Mouse (Mus musculus) ES-E14 (cell line): Measurements from ENCODE around the gene Vegfa. TPM values are rescaled to one million over a fixed set of nuclear protein-coding genes. Genes with fewer than 3 reads are reported as not detected.

Source experiments
- DNase-seq: peaks from one replicate; pipeline ENCODE4 v3.0.0-alpha.2; 2013; ENCODE audit warnings: low read depth, low spot score
- H3K27ac ChIP-seq: 2 replicates; pipeline ENCODE4 v1.5.1; 2012; ENCODE audit warnings: low read depth, mild to moderate bottlenecking, low read length, moderate library complexity, mixed read lengths; ENCODE audit not compliant: poor library complexity, insufficient read depth, severe bottlenecking
- H3K36me3 ChIP-seq: 2 replicates; pipeline ENCODE4 v1.6.1; 2012; ENCODE audit warnings: mild to moderate bottlenecking, low read length, moderate library complexity, mixed read lengths; ENCODE audit not compliant: control insufficient read depth, poor library complexity, insufficient read depth, severe bottlenecking
- H3K4me1 ChIP-seq, 2 experiments: fragments of 150-350 bp in 1 of 2; sonication (generic) in 1 of 2; 2 replicates each; pipeline ENCODE4 v1.6.1; 2012; ENCODE audit warnings: low read length in 2 of 2, mild to moderate bottlenecking in 1 of 2, mixed read lengths in 1 of 2; ENCODE audit not compliant: control insufficient read depth in 2 of 2, insufficient read depth in 2 of 2, poor library complexity in 1 of 2
- H3K4me3 ChIP-seq, 2 experiments: fragments of 150-350 bp in 1 of 2; sonication (generic) in 1 of 2; 2 replicates each; pipeline ENCODE4 v1.5.1; 2012; ENCODE audit warnings: low read length in 2 of 2, low read depth in 1 of 2, mild to moderate bottlenecking in 1 of 2, mixed read lengths in 1 of 2; ENCODE audit not compliant: insufficient read depth in 1 of 2, poor library complexity in 1 of 2, severe bottlenecking in 1 of 2
- H3K9ac ChIP-seq: 2 replicates; pipeline ENCODE4 v1.6.1; 2012; ENCODE audit warnings: low read depth, mild to moderate bottlenecking, low read length, mixed read lengths; ENCODE audit not compliant: poor library complexity, insufficient read depth, severe bottlenecking
- H3K9me3 ChIP-seq: fragments of 150-350 bp; sonication (generic); 2 replicates; pipeline ENCODE4 v1.6.1; 2012; ENCODE audit warnings: low read depth, mild to moderate bottlenecking, low read length; ENCODE audit not compliant: control insufficient read depth, insufficient read depth
- CHD2 ChIP-seq: IDR thresholded peaks from 2 replicates; pipeline ENCODE4 v1.6.1; 2014; ENCODE audit warnings: mild to moderate bottlenecking, low read depth, low read length, inconsistent platforms
- HCFC1 ChIP-seq: IDR thresholded peaks from 2 replicates; pipeline ENCODE4 v1.6.1; 2012; ENCODE audit warnings: low read length, inconsistent platforms, borderline replicate concordance; ENCODE audit not compliant: insufficient read depth
- MAFK ChIP-seq: IDR thresholded peaks from 2 replicates; pipeline ENCODE4 v1.6.1; 2014; ENCODE audit warnings: mild to moderate bottlenecking, low read depth, low read length, inconsistent platforms; ENCODE audit not compliant: insufficient read depth
- ZC3H11A ChIP-seq: IDR thresholded peaks from 2 replicates; pipeline ENCODE4 v1.6.1; 2012; ENCODE audit warnings: low read depth, mild to moderate bottlenecking, inconsistent platforms, low read length, borderline replicate concordance
- ZNF384 ChIP-seq: IDR thresholded peaks from 2 replicates; pipeline ENCODE4 v1.6.1; 2012; ENCODE audit warnings: low read depth, low read length, inconsistent platforms
- in situ Hi-C, 2 experiments: fragments of 600-800 bp; cut with MboI; formaldehyde crosslinking; loops; one replicate each; pipeline ENCODE4 v1.15.1; 2025; ENCODE audit warnings: low sequenced_read_pairs in 2 of 2, inconsistent platforms in 1 of 2; ENCODE audit not compliant: unreplicated experiment in 2 of 2
- total RNA-seq: library from RNA; depleted of rRNA; stranded (reverse); fragments of 300-350 nt; gene quantifications from 2 replicates; pipeline ENCODE4 v1.2.3, GENCODE M21; 2012

The Vegfa gene
- total RNA-seq, 1 experiment = 53.0 TPM

DNA sequence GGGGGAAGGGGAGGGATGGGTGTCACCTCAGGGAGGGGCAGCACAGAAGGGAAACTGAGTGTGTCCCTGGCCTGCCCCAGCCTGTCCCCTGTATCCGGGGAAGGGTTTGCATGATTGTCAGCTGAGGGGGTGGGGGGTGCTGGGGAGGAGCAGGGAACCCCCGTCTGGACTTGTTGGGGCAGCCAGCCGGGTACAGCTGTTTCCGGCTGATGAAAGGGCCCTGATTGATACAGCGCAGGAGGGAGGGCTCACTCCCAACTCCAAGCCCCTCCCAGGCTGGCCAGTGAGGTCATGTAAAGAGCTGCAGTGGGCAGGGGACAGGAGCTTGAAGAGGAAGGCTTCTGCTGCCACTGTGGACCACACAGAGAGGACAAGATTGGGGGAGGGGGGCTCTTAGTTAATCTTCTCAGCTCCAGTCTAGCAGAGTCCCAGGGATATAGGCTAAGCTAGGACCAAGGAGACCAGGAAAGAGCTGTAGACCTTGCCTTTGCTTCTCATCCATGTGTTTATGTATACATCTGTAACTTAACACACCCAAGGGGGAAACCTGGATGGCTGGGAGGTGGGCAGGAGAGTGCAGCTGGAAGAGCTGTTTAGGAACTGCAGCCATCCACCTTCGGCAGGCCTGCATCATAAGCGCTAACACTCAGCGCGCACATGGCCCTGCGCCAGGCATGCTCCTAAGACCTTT, 31.3 kb upstream of the Vegfa start:
- Histone ChIP-seq H3K9ac (no peak overlapping the region), H3K4me3 (no peak overlapping the region)

DNA sequence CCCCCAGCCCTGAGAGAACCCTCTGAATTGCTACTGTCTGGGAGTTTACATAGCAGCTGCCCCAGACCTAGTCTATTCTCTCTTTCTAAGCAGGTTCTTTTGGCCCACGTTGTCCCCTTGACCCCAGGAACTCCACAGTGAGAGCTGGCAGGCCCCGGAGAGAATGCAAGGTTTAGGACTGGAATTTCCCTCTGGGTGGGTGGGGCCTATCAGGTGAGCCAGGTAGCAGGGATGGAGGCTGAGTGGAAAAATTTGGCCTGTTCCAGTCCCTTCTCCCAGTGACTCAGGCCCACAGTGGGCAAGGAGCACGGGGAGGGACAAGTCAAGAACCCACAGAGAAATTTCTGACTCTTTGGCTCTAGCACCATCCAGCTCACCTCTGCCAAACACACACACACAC, 28.1 kb upstream of the Vegfa start:
- Histone ChIP-seq H3K27ac (no peak overlapping the region), H3K36me3 (no peaks in the 10 kb centered on the region), H3K9ac (no peak overlapping the region), H3K4me3 (no peak overlapping the region), H3K9me3 (no peaks in the 10 kb centered on the region), H3K4me1 (peaks cover 6 to 8% of the 10 kb centered on the region in 2 experiments; a peak in 3 of 4 replicates)
- in situ Hi-C loops = no loop called here
- no peak for TF ChIP-seq HCFC1
- TF ChIP-seq CHD2 = no peak
- no peak for TF ChIP-seq MAFK
- no peak for TF ChIP-seq ZNF384
- TF ChIP-seq ZC3H11A = no peak
- DNase-seq = no peak

More for the DNA sequence above, 31.3 kb upstream of the Vegfa start:
- TF ChIP-seq ZC3H11A (no peak), ZNF384 (no peak), MAFK (no peak), CHD2 (no peak)
- in situ Hi-C loops = no loop called here
- no peak overlapping the region for H3K27ac ChIP-seq
- H3K36me3 ChIP-seq = no peaks in the 10 kb centered on the region
- peaks cover 6 to 8% of the 10 kb centered on the region in 2 experiments; a peak in 3 of 4 replicates for H3K4me1 ChIP-seq
- DNase-seq = no peak
- no peaks in the 10 kb centered on the region for H3K9me3 ChIP-seq

GRCm38 (mm10) chr17:46059226-46059825, 27.2 kb upstream of the Vegfa start:
- Histone ChIP-seq H3K36me3 (no peaks in the 10 kb centered on the region), H3K4me1 (peaks cover 6 to 8% of the 10 kb centered on the region in 2 experiments; a peak in 3 of 4 replicates), H3K9me3 (no peaks in the 10 kb centered on the region), H3K27ac (no peak overlapping the region; the same call in 1 of the 2 replicates), H3K4me3 (no peak overlapping the region), H3K9ac (no peak overlapping the region)
- DNase-seq = no peak
- in situ Hi-C loops = no loop called here
- no peak for TF ChIP-seq ZC3H11A
- no peak for TF ChIP-seq CHD2
- no peak for TF ChIP-seq MAFK
- no peak for TF ChIP-seq HCFC1
- TF ChIP-seq ZNF384 = no peak

DNA sequence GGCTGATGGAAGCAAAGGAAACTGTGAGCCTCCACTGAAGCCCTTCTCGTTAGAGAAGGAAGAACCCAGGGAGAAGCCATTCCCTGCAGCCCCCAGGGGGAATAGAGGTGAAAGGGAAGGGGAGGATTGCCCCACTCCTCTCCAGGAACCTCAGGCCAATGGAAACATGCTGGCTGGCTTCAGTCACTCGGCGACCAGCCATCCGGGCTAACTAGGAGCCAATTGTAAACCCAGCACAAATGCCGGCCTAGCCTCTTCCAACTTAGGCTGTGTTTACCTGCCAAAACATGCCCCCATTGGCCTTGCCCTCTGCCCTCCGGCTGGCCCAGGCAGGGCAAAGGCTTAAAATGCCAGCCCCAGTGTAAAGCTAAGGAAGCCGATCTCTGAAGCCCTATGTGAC, 24.1 kb upstream of the Vegfa start:
- H3K27ac ChIP-seq = no peak overlapping the region
- no peaks in the 10 kb centered on the region for H3K9me3 ChIP-seq
- H3K36me3 ChIP-seq = no peaks in the 10 kb centered on the region
- DNase-seq = no peak
- H3K4me3 ChIP-seq = no peak overlapping the region
- in situ Hi-C loops = no loop called here
- no peak overlapping the region for H3K9ac ChIP-seq
- TF ChIP-seq MAFK (no peak), ZNF384 (no peak), HCFC1 (no peak), CHD2 (no peak), ZC3H11A (no peak)
- H3K4me1 ChIP-seq = peaks cover 0 to 3% of the 10 kb centered on the region in 2 experiments; a peak in 1 of 4 replicates

DNA sequence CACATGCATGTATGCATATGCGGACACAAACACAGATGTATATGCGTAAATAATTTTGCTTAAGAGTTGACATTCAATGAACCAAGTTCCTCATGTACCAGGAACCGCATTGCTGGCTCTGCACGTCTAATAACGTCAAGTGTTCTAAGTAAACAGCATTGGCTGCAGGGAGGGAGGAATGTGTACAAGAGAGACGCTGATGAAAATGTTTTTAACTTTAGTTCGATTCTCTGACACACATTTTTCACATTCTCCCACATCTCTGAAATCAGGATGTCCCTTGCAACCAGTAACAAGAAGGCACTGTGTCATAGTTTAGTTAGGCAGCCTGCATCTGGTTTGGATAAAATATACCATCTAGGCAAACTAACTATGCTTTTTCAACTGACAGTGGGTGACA, 23.6 kb upstream of the Vegfa start:
- H3K27ac ChIP-seq = no peak overlapping the region
- in situ Hi-C loops = no loop called here
- TF ChIP-seq ZC3H11A (no peak), CHD2 (no peak), HCFC1 (no peak), ZNF384 (no peak), MAFK (no peak)

More for the DNA sequence above, 23.6 kb upstream of the Vegfa start:
- Histone ChIP-seq H3K4me1 (peaks cover 0 to 3% of the 10 kb centered on the region in 2 experiments; a peak in 1 of 4 replicates), H3K36me3 (no peaks in the 10 kb centered on the region), H3K4me3 (no peak overlapping the region), H3K9me3 (no peaks in the 10 kb centered on the region), H3K9ac (no peak overlapping the region)
- DNase-seq = no peak
